Mouse (Mus musculus): ENCODE measurements around the gene Mpzl2. TPM values are rescaled to one million over a fixed set of nuclear protein-coding genes. Genes with fewer than 3 reads are reported as not detected.

Gene Mpzl2
- polyA plus RNA-seq (2016; fragmentation: Nextera tagmentation; extraction: Ambion mirVana) = 0.67 and 0.98 TPM in 2 replicates

GRCm38 (mm10) chr9:45039499-45039898 is at the start of gene Mpzl2:
Gene Mpzl2 (plus strand): TSS chr9:45039799.
- Histone ChIP-seq H3K27ac (replicated peaks) (no peak within 1 kb of the TSS), H3K9me3 (no peaks in the 10 kb centered on the region), H3K4me1 (peaks cover 14% of the 10 kb centered on the region; the same call in 1 of the 2 replicates), H3K36me3 (no peaks in the 10 kb centered on the region), H3K4me2 (replicated peaks) (no peak within 1 kb of the TSS), H3K9ac (replicated peaks) (no peak within 1 kb of the TSS), H3K27me3 (peaks cover 65% of the 10 kb centered on the region), H3K4me3 (no peak within 1 kb of the TSS)
- WGBS = 61% methylated on average over 5 of the region's 5 CpGs
- no peak for ATAC-seq (ENCODE audit: low FRiP score, low read depth)

GRCm38 (mm10) chr9:44991821-44992220 is 47.8 kb upstream of the Mpzl2 start:
- no peak for ATAC-seq (ENCODE audit: low FRiP score, low read depth)
- H3K27ac ChIP-seq (replicated peaks) = no peak overlapping the region
- H3K4me1 ChIP-seq = no peaks in the 10 kb centered on the region
- H3K36me3 ChIP-seq = no peaks in the 10 kb centered on the region
- WGBS = 84% methylated on average over 2 of the region's 2 CpGs
- H3K9me3 ChIP-seq = no peaks in the 10 kb centered on the region
- H3K9ac ChIP-seq (replicated peaks) = no peak overlapping the region
- H3K4me3 ChIP-seq = no peak overlapping the region
- H3K4me2 ChIP-seq (replicated peaks) = no peak overlapping the region
- no peaks in the 10 kb centered on the region for H3K27me3 ChIP-seq

- Histone ChIP-seq H3K36me3 (no peaks in the 10 kb centered on the region), H3K27ac (replicated peaks) (no peak overlapping the region), H3K4me1 (no peaks in the 10 kb centered on the region), H3K4me2 (replicated peaks) (no peak overlapping the region), H3K9me3 (no peaks in the 10 kb centered on the region), H3K4me3 (no peak overlapping the region), H3K9ac (replicated peaks) (no peak overlapping the region), H3K27me3 (no peaks in the 10 kb centered on the region)
- ATAC-seq (ENCODE audit: low FRiP score, low read depth) = no peak
Measured at GRCm38 (mm10) chr9:44992271-44992670, 47.3 kb upstream of the Mpzl2 start.

- WGBS = 95% methylated on average over 2 of the region's 2 CpGs
- Histone ChIP-seq H3K9ac (replicated peaks) (no peak overlapping the region), H3K27ac (replicated peaks) (no peak overlapping the region), H3K9me3 (no peaks in the 10 kb centered on the region), H3K36me3 (no peaks in the 10 kb centered on the region), H3K27me3 (no peaks in the 10 kb centered on the region), H3K4me3 (no peak overlapping the region), H3K4me2 (replicated peaks) (no peak overlapping the region), H3K4me1 (no peaks in the 10 kb centered on the region)
- ATAC-seq (ENCODE audit: low FRiP score, low read depth) = no peak
Measured at GRCm38 (mm10) chr9:44993268-44993667, 46.3 kb upstream of the Mpzl2 start.

- no peak overlapping the region for H3K9ac ChIP-seq (replicated peaks)
- no peak overlapping the region for H3K4me3 ChIP-seq
- no peak for ATAC-seq (ENCODE audit: low FRiP score, low read depth)
- H3K9me3 ChIP-seq = no peaks in the 10 kb centered on the region
- H3K27ac ChIP-seq (replicated peaks) = no peak overlapping the region
- WGBS = 82% methylated on average over 4 of the region's 4 CpGs
- H3K4me2 ChIP-seq (replicated peaks) = no peak overlapping the region
- no peaks in the 10 kb centered on the region for H3K27me3 ChIP-seq
- no peaks in the 10 kb centered on the region for H3K4me1 ChIP-seq
- H3K36me3 ChIP-seq = no peaks in the 10 kb centered on the region
Measured at GRCm38 (mm10) chr9:44994962-44995361, 44.6 kb upstream of the Mpzl2 start.

- H3K4me2 ChIP-seq (replicated peaks) = no peak overlapping the region
- no peaks in the 10 kb centered on the region for H3K27me3 ChIP-seq
- ATAC-seq (ENCODE audit: low FRiP score, low read depth) = no peak
- H3K36me3 ChIP-seq = no peaks in the 10 kb centered on the region
- H3K4me3 ChIP-seq = no peak overlapping the region
- H3K27ac ChIP-seq (replicated peaks) = no peak overlapping the region
- WGBS = 96% methylated on average over 7 of the region's 7 CpGs
- no peaks in the 10 kb centered on the region for H3K4me1 ChIP-seq
- no peak overlapping the region for H3K9ac ChIP-seq (replicated peaks)
- H3K9me3 ChIP-seq = no peaks in the 10 kb centered on the region
Measured at GRCm38 (mm10) chr9:44996590-44996989, 43.0 kb upstream of the Mpzl2 start.

GRCm38 (mm10) chr9:44998138-44998537 is 41.5 kb upstream of the Mpzl2 start:
- 82% methylated on average over 11 of the region's 11 CpGs for WGBS
- Histone ChIP-seq H3K27ac (replicated peaks) (no peak overlapping the region), H3K36me3 (no peaks in the 10 kb centered on the region), H3K4me1 (no peaks in the 10 kb centered on the region), H3K27me3 (no peaks in the 10 kb centered on the region), H3K4me2 (replicated peaks) (no peak overlapping the region), H3K9ac (replicated peaks) (no peak overlapping the region), H3K4me3 (no peak overlapping the region), H3K9me3 (no peaks in the 10 kb centered on the region)
- ATAC-seq (ENCODE audit: low FRiP score, low read depth) = no peak

- Histone ChIP-seq H3K4me1 (no peaks in the 10 kb centered on the region), H3K9ac (replicated peaks) (no peak overlapping the region), H3K4me2 (replicated peaks) (no peak overlapping the region), H3K4me3 (no peak overlapping the region), H3K9me3 (no peaks in the 10 kb centered on the region), H3K27ac (replicated peaks) (no peak overlapping the region), H3K36me3 (no peaks in the 10 kb centered on the region), H3K27me3 (no peaks in the 10 kb centered on the region)
- 64% methylated on average over 6 of the region's 6 CpGs for WGBS
- ATAC-seq (ENCODE audit: low FRiP score, low read depth) = no peak
Measured at GRCm38 (mm10) chr9:44999171-44999570, 40.4 kb upstream of the Mpzl2 start.

- H3K4me3 ChIP-seq = no peak overlapping the region
- ATAC-seq (ENCODE audit: low FRiP score, low read depth) = no peak
- H3K36me3 ChIP-seq = no peaks in the 10 kb centered on the region
- no peak overlapping the region for H3K9ac ChIP-seq (replicated peaks)
- H3K9me3 ChIP-seq = no peaks in the 10 kb centered on the region
- H3K4me1 ChIP-seq = no peaks in the 10 kb centered on the region
- H3K27me3 ChIP-seq = no peaks in the 10 kb centered on the region
- no peak overlapping the region for H3K27ac ChIP-seq (replicated peaks)
- H3K4me2 ChIP-seq (replicated peaks) = no peak overlapping the region
- WGBS = 81% methylated on average over 5 of the region's 5 CpGs
Measured at GRCm38 (mm10) chr9:44999776-45000175, 39.8 kb upstream of the Mpzl2 start.

GRCm38 (mm10) chr9:45000249-45000648 is 39.4 kb upstream of the Mpzl2 start:
- no peak overlapping the region for H3K27ac ChIP-seq (replicated peaks)
- no peaks in the 10 kb centered on the region for H3K4me1 ChIP-seq
- H3K9ac ChIP-seq (replicated peaks) = no peak overlapping the region
- ATAC-seq (ENCODE audit: low FRiP score, low read depth) = no peak
- no peak overlapping the region for H3K4me3 ChIP-seq
- H3K9me3 ChIP-seq = no peaks in the 10 kb centered on the region
- no peak overlapping the region for H3K4me2 ChIP-seq (replicated peaks)
- no peaks in the 10 kb centered on the region for H3K27me3 ChIP-seq
- 59% methylated on average over 3 of the region's 3 CpGs for WGBS
- H3K36me3 ChIP-seq = no peaks in the 10 kb centered on the region

- no peaks in the 10 kb centered on the region for H3K36me3 ChIP-seq
- H3K9ac ChIP-seq (replicated peaks) = no peak overlapping the region
- H3K27me3 ChIP-seq = no peaks in the 10 kb centered on the region
- H3K4me1 ChIP-seq = no peaks in the 10 kb centered on the region
- no peak for ATAC-seq (ENCODE audit: low FRiP score, low read depth)
- H3K4me3 ChIP-seq = no peak overlapping the region
- no peak overlapping the region for H3K4me2 ChIP-seq (replicated peaks)
- H3K9me3 ChIP-seq = no peaks in the 10 kb centered on the region
- 81% methylated on average over 12 of the region's 12 CpGs for WGBS
- no peak overlapping the region for H3K27ac ChIP-seq (replicated peaks)
Measured at GRCm38 (mm10) chr9:45007404-45007803, 32.2 kb upstream of the Mpzl2 start.

- 63% methylated on average over 4 of the region's 4 CpGs for WGBS
- Histone ChIP-seq H3K36me3 (no peaks in the 10 kb centered on the region), H3K4me1 (no peaks in the 10 kb centered on the region), H3K4me3 (no peak overlapping the region), H3K9ac (replicated peaks) (no peak overlapping the region), H3K27me3 (no peaks in the 10 kb centered on the region), H3K27ac (replicated peaks) (no peak overlapping the region), H3K9me3 (no peaks in the 10 kb centered on the region), H3K4me2 (replicated peaks) (no peak overlapping the region)
- ATAC-seq (ENCODE audit: low FRiP score, low read depth) = no peak
Measured at GRCm38 (mm10) chr9:45008342-45008741, 31.3 kb upstream of the Mpzl2 start.
